Mouse (Mus musculus): ENCODE data around the gene Usp16. TPM values are rescaled to one million over a fixed set of nuclear protein-coding genes. Genes with fewer than 3 reads are reported as not detected.
A peak's percentile ranks its signal among the peaks of the same experiment; 100 is the strongest.
"Not testable (repeated sequence)": the region's sequence is repeated elsewhere in the genome, so short reads cannot be mapped to it uniquely, and the experiment has no call there.

The Usp16 gene
- total RNA-seq, 2 experiments from 2014 or later: 86.5 to 96.9 TPM

- no peak for ATAC-seq (replicated peaks; ENCODE audit: poor library complexity)
Observed at GRCm38 (mm10) chr16:87484367-87484766, 29.9 kb downstream of the Usp16 start.

DNA sequence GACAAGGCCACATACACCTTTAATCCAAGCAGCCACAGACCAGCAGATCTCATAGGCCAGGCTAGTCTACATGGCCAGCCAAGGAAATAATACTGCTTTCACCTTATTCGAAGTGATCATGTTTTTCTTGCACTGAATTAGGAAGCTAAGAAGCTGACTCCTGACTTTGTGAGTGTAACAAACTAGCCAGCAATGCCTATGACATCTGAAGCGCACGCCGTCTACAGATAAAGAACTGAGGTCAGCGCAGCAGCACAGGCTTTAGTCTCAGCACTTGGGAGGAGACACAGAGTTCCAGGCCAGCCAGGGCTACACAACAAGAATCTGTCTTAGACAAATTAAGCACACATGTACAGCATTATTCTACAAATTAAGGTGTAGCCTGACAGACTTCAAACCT, 32.2 kb downstream of the Usp16 start:
- ATAC-seq (replicated peaks; ENCODE audit: poor library complexity): no peak

- no peak for ATAC-seq (replicated peaks; ENCODE audit: poor library complexity)
Observed at GRCm38 (mm10) chr16:87488605-87489004, 34.1 kb downstream of the Usp16 start.

DNA sequence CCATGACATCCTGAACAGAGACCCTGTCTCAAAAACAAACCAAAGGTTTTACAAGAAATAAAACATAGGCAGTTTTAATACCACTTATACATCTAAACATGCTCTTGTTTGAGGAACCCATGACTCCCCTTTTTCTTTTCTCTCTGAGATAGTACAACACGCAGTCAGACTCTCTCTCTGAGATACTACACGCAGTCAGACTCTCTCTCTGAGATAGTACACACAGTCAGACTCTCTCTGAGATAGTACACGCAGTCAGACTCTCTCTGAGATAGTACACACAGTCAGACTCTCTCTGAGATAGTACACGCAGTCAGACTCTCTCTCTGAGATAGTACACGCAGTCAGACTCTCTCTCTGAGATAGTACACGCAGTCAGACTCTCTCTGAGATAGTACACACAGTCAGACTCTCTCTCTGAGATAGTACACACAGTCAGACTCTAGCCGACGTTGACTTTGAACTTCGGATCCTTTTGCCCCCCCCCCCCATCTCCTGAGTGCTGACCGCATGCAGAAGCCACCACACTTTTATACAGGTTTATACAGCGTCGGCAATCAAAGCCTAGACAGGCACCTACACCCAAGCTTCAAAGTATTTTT, 37.8 kb downstream of the Usp16 start:
- ATAC-seq (replicated peaks; ENCODE audit: poor library complexity): not testable (repeated sequence)

DNA sequence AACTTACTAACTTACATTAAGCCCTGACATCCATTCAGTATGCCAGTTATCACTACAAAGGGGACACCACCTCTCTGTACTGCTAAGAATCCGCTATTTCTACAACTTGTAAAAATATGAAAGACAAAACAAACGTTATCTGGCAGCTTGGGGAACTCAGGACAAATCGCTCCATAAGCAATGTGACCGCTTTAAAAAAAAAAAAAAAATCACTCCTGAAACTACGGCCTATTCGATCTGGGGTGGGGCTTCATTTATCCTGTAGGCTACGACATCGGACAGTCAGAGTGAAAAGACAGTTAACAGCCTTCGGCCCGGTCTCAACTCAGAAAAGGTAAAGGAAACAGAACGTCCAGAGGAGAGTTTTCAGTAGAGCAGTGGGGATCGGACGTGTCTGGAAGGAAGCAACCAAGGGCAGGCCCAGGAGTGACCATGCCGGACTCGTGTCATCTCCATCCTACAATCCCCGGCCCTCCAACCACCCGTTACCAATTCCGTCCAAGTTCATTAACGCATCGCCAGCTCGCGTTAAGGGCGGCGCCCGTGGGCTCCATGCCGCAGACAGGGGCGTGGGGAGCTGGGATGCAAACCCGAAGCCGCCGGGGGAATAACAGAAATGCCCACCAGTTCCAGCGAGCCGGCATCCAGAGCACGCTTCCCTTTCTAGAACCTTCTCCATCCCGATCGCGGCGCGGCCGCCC, 40.6 kb downstream of the Usp16 start:
- peak; percentile 11; the same call in 1 of the 2 replicates for ATAC-seq (replicated peaks; ENCODE audit: poor library complexity)

DNA sequence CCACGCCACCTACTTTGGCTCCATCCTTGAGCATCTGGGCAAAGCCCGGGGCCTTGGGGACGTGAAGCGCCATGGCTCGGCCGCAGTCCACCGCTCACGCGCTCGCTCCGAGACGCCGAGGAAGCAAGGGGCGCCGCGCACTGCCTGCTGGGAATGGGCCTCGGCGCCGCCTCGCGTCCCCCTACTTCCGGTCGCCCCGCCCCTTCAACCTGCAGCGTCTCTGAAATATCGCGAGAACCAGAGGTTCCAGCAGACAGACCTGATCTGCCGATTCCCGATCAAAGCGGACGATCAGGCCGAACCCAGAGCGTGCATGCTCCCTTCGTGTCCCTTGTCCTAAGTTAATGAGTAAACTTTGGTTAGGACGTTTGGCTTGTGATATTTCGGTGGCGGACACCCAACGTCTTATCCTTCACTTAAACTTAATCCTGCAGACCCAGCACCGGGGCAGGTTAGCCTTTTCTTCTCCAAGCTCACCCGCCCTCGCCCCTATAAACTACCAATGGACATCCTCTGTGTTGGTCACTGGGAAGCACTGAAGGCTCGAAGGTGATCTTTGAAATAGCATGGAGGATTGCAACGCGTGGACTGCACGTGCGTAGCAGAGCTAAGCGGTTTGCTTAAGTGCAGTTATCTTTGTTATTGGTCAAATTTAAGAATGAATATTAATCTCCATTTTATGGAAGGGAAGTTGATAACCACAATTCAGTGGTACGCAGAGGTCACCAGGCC, 41.4 kb downstream of the Usp16 start, which contains the start of gene Cct8:
Gene Cct8, minus strand, starts transcription at position 158 of the 732 bp plus-strand sequence.
- peak; percentile 97 for ATAC-seq (replicated peaks; ENCODE audit: poor library complexity)

DNA sequence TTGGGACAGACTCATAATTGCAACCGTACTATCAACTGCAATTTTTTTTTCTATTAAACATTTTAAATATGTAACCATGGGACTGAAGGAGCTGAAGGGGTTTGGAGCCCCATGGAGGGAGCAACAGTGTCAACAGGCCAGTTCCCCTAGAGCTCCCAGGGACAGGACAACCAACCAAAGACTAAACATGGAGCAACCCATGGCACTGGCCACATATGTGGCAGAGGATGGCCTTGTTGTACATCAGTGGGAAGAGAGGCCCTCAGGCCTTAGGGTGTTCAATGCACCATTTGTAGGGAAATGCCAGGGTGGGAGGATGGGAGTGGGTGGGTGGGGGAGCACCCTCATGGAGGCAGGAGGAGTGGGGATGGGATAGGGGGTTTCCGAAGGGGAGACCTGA, 42.2 kb downstream of the Usp16 start:
- no peak for ATAC-seq (replicated peaks; ENCODE audit: poor library complexity)

DNA sequence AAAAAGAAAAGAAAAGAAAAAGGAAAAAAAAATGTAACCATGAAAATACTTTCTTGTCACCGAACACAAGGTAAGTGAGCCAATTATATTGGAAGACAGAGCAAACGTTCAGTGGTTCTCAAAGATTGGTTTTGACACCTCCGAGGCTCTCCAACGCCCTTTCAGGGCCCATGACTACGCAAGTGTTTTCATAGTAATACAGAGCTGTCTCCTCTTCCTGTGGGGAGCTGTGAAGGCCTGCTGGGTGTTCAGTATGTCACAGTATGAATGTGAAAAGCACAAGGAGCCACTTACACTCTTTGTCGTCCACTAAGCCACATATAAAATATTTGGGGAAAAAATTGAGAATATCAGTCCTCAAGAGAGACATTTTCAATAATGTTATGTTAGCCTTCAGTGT, 42.7 kb downstream of the Usp16 start:
- no peak for ATAC-seq (replicated peaks; ENCODE audit: poor library complexity)

DNA sequence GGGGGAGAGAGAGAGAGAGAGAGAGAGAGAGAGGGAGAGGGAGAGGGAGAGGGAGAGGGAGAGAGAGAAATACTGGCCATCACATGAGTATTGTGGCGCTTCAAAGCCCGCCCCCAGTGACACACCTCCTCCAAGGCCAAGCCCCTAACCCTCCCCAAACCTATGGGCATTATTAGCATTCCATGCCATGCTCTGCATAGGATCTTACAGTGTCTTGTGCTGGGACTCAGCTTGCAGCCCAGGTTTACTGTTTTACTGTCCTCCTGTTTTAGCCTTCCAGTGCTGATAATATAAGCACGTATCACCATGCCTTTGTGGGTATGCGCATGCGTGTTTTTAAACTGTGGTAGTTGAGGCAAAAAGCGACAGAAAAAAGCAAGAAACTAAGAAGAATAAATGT, 45.1 kb downstream of the Usp16 start:
- no peak for ATAC-seq (replicated peaks; ENCODE audit: poor library complexity)

- peak; percentile 77 for ATAC-seq (replicated peaks; ENCODE audit: poor library complexity)
Observed at GRCm38 (mm10) chr16:87501304-87502078, 47.0 kb downstream of the Usp16 start.

GRCm38 (mm10) chr16:87511706-87512105, 57.2 kb downstream of the Usp16 start:
- no peak for ATAC-seq (replicated peaks; ENCODE audit: poor library complexity)

GRCm38 (mm10) chr16:87512331-87512730, 57.8 kb downstream of the Usp16 start:
- no peak for ATAC-seq (replicated peaks; ENCODE audit: poor library complexity)

GRCm38 (mm10) chr16:87524228-87524627, 69.7 kb downstream of the Usp16 start:
- no peak for ATAC-seq (replicated peaks; ENCODE audit: poor library complexity)

- no peak for ATAC-seq (replicated peaks; ENCODE audit: poor library complexity)
Observed at GRCm38 (mm10) chr16:87527553-87528249, 73.2 kb downstream of the Usp16 start.

- ATAC-seq (replicated peaks; ENCODE audit: poor library complexity): no peak
Observed at GRCm38 (mm10) chr16:87528755-87529154, 74.3 kb downstream of the Usp16 start.

Other genes starting within 250 kb of the Usp16 start
- 13.8 and 18.7 TPM in 2 replicates for gene N6amt1, start 100.5 kb upstream of the Usp16 start, total RNA-seq (2015)
- gene N6amt1, start 100.5 kb upstream of the Usp16 start, total RNA-seq (2017): 11.8 and 12.0 TPM in 2 replicates
- gene Ltn1, start 22.1 kb upstream of the Usp16 start, total RNA-seq (2015): 31.2 and 32.7 TPM in 2 replicates
- 25.7 and 26.8 TPM in 2 replicates for gene Ltn1, start 22.1 kb upstream of the Usp16 start, total RNA-seq (2017)
- gene Rwdd2b, start 14.1 kb upstream of the Usp16 start, total RNA-seq (2015): 8.4 and 9.8 TPM in 2 replicates
- 14.3 and 22.5 TPM in 2 replicates for gene Rwdd2b, start 14.1 kb upstream of the Usp16 start, total RNA-seq (2017)
- 335 and 348 TPM in 2 replicates for gene Cct8, start 41.2 kb downstream of the Usp16 start, total RNA-seq (2015)
- gene Cct8, start 41.2 kb downstream of the Usp16 start, total RNA-seq (2017): 660 and 918 TPM in 2 replicates
- gene Map3k7cl, start 98.6 kb downstream of the Usp16 start, total RNA-seq (2015): not detected in 2 replicates
- not detected in 2 replicates for gene Map3k7cl, start 98.6 kb downstream of the Usp16 start, total RNA-seq (2017)
- gene Bach1, start 244.2 kb downstream of the Usp16 start, total RNA-seq (2015): 15.9 and 16.7 TPM in 2 replicates
- 27.2 and 32.9 TPM in 2 replicates for gene Bach1, start 244.2 kb downstream of the Usp16 start, total RNA-seq (2017)

Measured in megakaryocyte progenitor cell, adult 5-6 weeks (primary cell).